Mouse (Mus musculus): ENCODE measurements at regions not wholly inside any gene's neighbourhood (a gene's known extent, or its start where the extent isn't known, plus 50 kb on each side); places are given as distances from the start of the nearest gene placed in this dataset.

DNA sequence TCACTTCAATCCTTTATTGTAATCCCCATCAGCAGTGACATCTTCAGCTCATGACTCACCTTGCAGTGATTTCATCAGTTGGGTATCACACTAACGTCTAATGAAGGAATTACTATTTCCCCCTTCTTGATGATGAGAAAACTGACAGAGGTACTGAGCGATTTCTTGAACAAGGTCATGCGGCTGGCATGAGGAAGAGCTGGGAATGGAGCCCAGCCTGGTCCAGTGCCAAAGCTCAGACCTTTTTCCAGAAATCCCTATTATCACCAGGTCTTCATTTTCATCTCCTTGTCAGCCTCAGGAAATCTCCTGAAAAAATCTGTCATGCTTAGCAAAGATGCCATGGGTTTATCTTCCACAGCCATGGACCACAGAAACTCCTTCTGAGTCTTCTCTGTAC lies 313.6 kb upstream of the Cpeb2 start:
- TF ChIP-seq CTCF (IDR thresholded peaks at IDR 0.05; ENCODE audit: borderline replicate concordance, insufficient read depth, low read length) = no peak
- TF ChIP-seq POLR2A (IDR thresholded peaks at IDR 0.05; ENCODE audit: low read depth, low read length) = no peak

Data from embryonic fibroblast, embryonic 13.5 days (primary cell).